Mouse (Mus musculus): ENCODE measurements around the gene Igfbp3.

GRCm38 (mm10) chr11:7250870-7251269 is 37.1 kb upstream of the Igfbp3 start:
- TF ChIP-seq POLR2A (IDR thresholded peaks at IDR 0.05; ENCODE audit: borderline replicate concordance, control insufficient read depth, low read depth, low read length) (no peak), CTCF (IDR thresholded peaks at IDR 0.05; ENCODE audit: control insufficient read depth, insufficient read depth, low read length) (no peak)
